Mouse (Mus musculus) midbrain, embryonic 10.5 days (tissue): Measurements from ENCODE around the gene Ptk6. TPM values are rescaled to one million over a fixed set of nuclear protein-coding genes. Genes with fewer than 3 reads are reported as not detected.
A peak's percentile ranks its signal among the peaks of the same experiment; 100 is the strongest.
"Not testable (repeated sequence)": the region's sequence is repeated elsewhere in the genome, so short reads cannot be mapped to it uniquely, and the experiment has no call there.

Experiments
- DNase-seq: peaks from one replicate; pipeline ENCODE4 v3.0.0-alpha.2; 2017; ENCODE audit warnings: low spot score
- H3K27ac ChIP-seq: fragments of 300-500 bp; sonication (generic); replicated peaks from 2 replicates; pipeline ENCODE4 v1.5.1; 2016; ENCODE audit warnings: mild to moderate bottlenecking
- H3K27me3 ChIP-seq: fragments of 300-500 bp; sonication (generic); 2 replicates; pipeline ENCODE4 v1.6.1; 2016; ENCODE audit warnings: low read depth, mild to moderate bottlenecking; ENCODE audit not compliant: poor library complexity, severe bottlenecking
- H3K36me3 ChIP-seq: fragments of 300-500 bp; sonication (generic); 2 replicates; pipeline ENCODE4 v1.6.1; 2016; ENCODE audit warnings: mild to moderate bottlenecking, moderate library complexity
- H3K4me1 ChIP-seq: fragments of 300-500 bp; sonication (generic); 2 replicates; pipeline ENCODE4 v1.6.1; 2016
- H3K4me3 ChIP-seq: fragments of 300-500 bp; sonication (generic); 2 replicates; pipeline ENCODE4 v1.5.1; 2016; ENCODE audit warnings: mild to moderate bottlenecking, moderate library complexity
- H3K9me3 ChIP-seq: fragments of 300-500 bp; sonication (generic); replicated peaks from 2 replicates; pipeline ENCODE4 v1.6.1; 2016; ENCODE audit warnings: mild to moderate bottlenecking
- WGBS: fragments of 180-500 bp; shearing (Covaris S2); methylation state at CpG from one replicate; pipeline ENCODE4 v1.1.7; 2016; 5-methylcytosine and 5-hydroxymethylcytosine counted together
- polyA plus RNA-seq: library from polyadenylated mRNA; unstranded; fragments of >200 nt; fragmentation: Nextera tagmentation; extraction: Ambion mirVana; gene quantifications from 2 replicates; pipeline ENCODE4 v1.2.1, GENCODE M21; 2016

The Ptk6 gene
- polyA plus RNA-seq, 1 experiment from 2014 or later = not detected

GRCm38 (mm10) chr2:181212389-181213020 is 9.9 kb upstream of the Ptk6 start:
- peaks cover 18% of the 10 kb centered on the region for H3K4me1 ChIP-seq
- no peaks in the 10 kb centered on the region for H3K36me3 ChIP-seq
- H3K4me3 ChIP-seq = peak overlapping the region; percentile 48
- 3% methylated on average over 34 of the region's 34 CpGs for WGBS
- H3K27ac ChIP-seq = no peak overlapping the region
- H3K9me3 ChIP-seq = no peaks in the 10 kb centered on the region
- DNase-seq = peak; percentile 34
- peaks cover 65% of the 10 kb centered on the region for H3K27me3 ChIP-seq

DNA sequence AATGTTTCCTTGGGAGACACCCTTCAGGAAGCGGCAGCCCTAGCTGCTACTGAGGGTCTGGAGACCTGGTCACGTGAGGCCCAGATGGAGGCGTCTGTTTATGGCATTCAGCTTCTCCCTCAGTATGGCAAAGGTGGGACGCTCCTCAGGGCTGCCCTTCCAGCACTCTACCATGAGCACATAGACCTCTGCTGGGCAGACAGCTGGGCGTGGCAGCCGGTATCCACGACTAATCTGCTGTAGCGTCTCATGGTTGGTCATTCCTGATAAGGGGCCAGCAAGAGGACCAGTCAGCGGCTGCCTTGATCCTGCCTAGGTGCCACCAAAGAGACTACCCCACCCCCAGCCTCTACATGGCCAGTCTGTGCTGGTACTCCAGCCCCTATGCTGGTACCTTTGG is 3.5 kb upstream of the Ptk6 start:
- Histone ChIP-seq H3K4me3 (no peak overlapping the region), H3K4me1 (no peaks in the 10 kb centered on the region), H3K36me3 (no peaks in the 10 kb centered on the region), H3K27me3 (peaks cover 25% of the 10 kb centered on the region), H3K27ac (no peak overlapping the region), H3K9me3 (no peaks in the 10 kb centered on the region)
- DNase-seq = no peak
- 79% methylated on average over 9 of the region's 9 CpGs for WGBS

- no peak for DNase-seq
- Histone ChIP-seq H3K9me3 (no peaks in the 10 kb centered on the region), H3K4me3 (no peak overlapping the region), H3K27me3 (peaks cover 20% of the 10 kb centered on the region), H3K27ac (no peak overlapping the region), H3K36me3 (no peaks in the 10 kb centered on the region), H3K4me1 (no peaks in the 10 kb centered on the region)
- WGBS = 91% methylated on average over 5 of the region's 5 CpGs
Observed at GRCm38 (mm10) chr2:181205678-181206077, 3.1 kb upstream of the Ptk6 start.

- DNase-seq = no peak
- no peaks in the 10 kb centered on the region for H3K4me1 ChIP-seq
- no peaks in the 10 kb centered on the region for H3K36me3 ChIP-seq
- H3K27me3 ChIP-seq = no peaks in the 10 kb centered on the region
- no peaks in the 10 kb centered on the region for H3K9me3 ChIP-seq
- no peak overlapping the region for H3K27ac ChIP-seq
- WGBS = 80% methylated on average over 6 of the region's 6 CpGs
- no peak overlapping the region for H3K4me3 ChIP-seq
Observed at GRCm38 (mm10) chr2:181202886-181203285, 297 bp upstream of the Ptk6 start.

- H3K4me3 ChIP-seq = no peak overlapping the region
- no peaks in the 10 kb centered on the region for H3K4me1 ChIP-seq
- no peaks in the 10 kb centered on the region for H3K9me3 ChIP-seq
- H3K27me3 ChIP-seq = no peaks in the 10 kb centered on the region
- WGBS = 88% methylated on average over 3 of the region's 3 CpGs
- no peak for DNase-seq
- H3K36me3 ChIP-seq = no peaks in the 10 kb centered on the region
- no peak overlapping the region for H3K27ac ChIP-seq
Observed at GRCm38 (mm10) chr2:181201606-181202005, 983 bp downstream of the Ptk6 start.

DNA sequence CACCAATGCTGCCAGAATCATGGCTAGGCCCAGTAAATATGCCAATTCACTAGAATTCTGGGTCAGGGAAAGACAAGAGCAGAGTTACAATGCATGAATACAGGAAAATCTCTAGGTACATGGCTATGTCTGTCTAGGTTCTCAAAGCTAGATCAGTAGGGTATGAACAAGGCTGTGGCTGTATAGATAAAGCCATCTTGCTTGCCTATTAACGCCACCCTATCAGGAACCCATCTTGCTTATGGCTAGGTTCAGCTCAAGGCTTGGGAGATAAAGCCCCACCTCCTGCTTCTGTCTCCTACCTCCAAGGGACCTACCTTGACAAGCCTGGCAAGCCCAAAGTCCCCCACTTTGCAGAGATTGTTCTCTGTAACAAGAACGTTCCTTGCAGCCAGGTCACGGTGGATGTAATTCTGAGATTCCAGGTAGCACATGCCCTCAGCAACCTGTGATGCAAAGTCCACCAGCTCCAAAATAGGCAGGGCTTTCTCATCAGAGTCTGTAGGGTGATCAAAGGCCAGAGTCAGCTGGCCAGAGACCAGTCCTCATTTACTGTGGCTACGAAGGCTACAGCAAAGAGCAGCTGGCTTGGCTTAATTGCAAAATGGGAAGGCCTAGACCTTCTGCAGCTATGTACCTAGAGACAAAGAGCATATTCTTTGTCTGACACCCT is 5.8 kb downstream of the Ptk6 start:
- H3K36me3 ChIP-seq = no peaks in the 10 kb centered on the region
- no peak for DNase-seq
- H3K9me3 ChIP-seq = no peaks in the 10 kb centered on the region
- no peak overlapping the region for H3K27ac ChIP-seq
- no peaks in the 10 kb centered on the region for H3K4me1 ChIP-seq
- WGBS = 92% methylated on average over 4 of the region's 4 CpGs
- no peak overlapping the region for H3K4me3 ChIP-seq
- no peaks in the 10 kb centered on the region for H3K27me3 ChIP-seq

DNA sequence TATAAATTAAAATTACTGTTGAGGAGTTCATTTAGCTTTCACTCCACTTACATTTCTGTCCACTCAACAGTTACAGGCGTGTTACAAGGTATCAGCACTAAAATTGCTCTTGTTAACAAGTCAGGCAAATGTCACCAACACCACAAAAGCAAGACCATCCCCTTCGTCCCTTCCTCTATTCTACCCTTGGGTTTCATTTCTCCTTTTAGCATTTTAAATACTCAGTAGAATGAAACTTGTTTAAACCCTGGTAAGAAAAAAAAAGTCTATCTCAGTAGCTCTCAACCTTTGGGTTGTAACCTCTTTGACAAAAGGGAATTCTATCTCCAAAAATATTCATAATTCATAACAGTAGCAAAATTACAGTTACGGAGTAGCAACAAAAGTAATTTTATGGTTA is 9.5 kb downstream of the Ptk6 start:
- peaks cover 18% of the 10 kb centered on the region for H3K36me3 ChIP-seq
- H3K9me3 ChIP-seq = no peaks in the 10 kb centered on the region
- no peak overlapping the region for H3K4me3 ChIP-seq
- DNase-seq = no peak
- peaks cover 10% of the 10 kb centered on the region for H3K4me1 ChIP-seq
- H3K27me3 ChIP-seq = no peaks in the 10 kb centered on the region
- WGBS = 84% methylated on average over 3 of the region's 3 CpGs
- H3K27ac ChIP-seq = no peak overlapping the region

DNA sequence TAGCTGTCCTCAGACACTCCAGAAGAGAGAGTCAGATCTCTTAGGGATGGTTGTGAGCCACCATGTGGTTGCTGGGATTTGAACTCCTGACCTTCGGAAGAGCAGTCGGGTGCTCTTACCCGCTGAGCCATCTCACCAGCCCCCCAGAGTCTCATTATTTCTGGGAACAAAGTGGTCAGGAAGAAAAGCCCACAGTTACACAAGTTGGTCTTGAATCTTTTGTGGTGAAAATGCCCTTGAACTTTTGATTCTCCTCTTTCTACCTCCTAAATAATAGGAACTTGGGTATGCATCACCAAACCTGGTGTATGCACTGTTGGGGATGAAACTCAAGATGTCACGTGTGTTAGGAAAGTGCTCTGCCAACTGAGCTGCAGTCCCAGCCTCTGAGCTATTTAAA is 10.7 kb downstream of the Ptk6 start:
- peaks cover 18% of the 10 kb centered on the region for H3K36me3 ChIP-seq
- no peak for DNase-seq
- 67% methylated on average over 4 of the region's 4 CpGs for WGBS
- H3K27ac ChIP-seq = no peak overlapping the region
- no peaks in the 10 kb centered on the region for H3K9me3 ChIP-seq
- H3K4me3 ChIP-seq = no peak overlapping the region
- peaks cover 11% of the 10 kb centered on the region for H3K4me1 ChIP-seq
- no peaks in the 10 kb centered on the region for H3K27me3 ChIP-seq

- WGBS = 81% methylated on average over 4 of the region's 4 CpGs
- not testable (repeated sequence) for DNase-seq, H3K27ac ChIP-seq, H3K9me3 ChIP-seq, H3K27me3 ChIP-seq, H3K4me3 ChIP-seq
- peaks cover 18% of the 10 kb centered on the region for H3K36me3 ChIP-seq
- peaks cover 16% of the 10 kb centered on the region for H3K4me1 ChIP-seq
Observed at GRCm38 (mm10) chr2:181191385-181191784, 11.2 kb downstream of the Ptk6 start.

DNA sequence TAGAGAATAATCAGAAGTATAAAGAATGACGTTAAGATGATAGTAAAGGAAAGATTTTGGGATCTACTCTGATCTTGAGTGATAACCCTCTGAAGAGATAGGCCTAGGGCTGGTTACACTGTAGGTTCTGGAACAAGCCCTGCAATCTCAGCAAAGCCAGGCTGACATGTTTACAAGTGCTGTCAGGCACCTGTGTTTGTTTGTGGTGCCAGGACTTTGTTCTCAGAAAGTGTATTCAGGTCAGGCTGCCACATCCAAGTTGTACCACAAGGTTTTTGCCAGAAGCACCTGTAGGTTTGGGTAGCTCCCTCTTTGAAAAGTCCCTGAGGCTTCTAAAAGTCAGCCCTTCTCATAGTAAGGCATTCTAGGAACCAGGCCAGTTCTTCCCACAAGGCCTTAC is 13.3 kb downstream of the Ptk6 start:
- no peak for DNase-seq
- Histone ChIP-seq H3K27ac (0 out of 2 replicates have a peak overlapping the region, but pooled peaks have one; percentile 98), H3K36me3 (peaks cover 18% of the 10 kb centered on the region), H3K9me3 (no peaks in the 10 kb centered on the region), H3K4me1 (peaks cover 20% of the 10 kb centered on the region), H3K4me3 (0 out of 2 replicates have a peak overlapping the region, but pooled peaks have one; percentile 75), H3K27me3 (no peaks in the 10 kb centered on the region)
- WGBS = 98% methylated on average over 1 of the region's 1 CpGs

- no peaks in the 10 kb centered on the region for H3K27me3 ChIP-seq
- H3K4me1 ChIP-seq = peaks cover 20% of the 10 kb centered on the region
- H3K27ac ChIP-seq = peak overlapping the region; percentile 98
- no peak for DNase-seq
- 55% methylated on average over 2 of the region's 2 CpGs for WGBS
- no peaks in the 10 kb centered on the region for H3K9me3 ChIP-seq
- H3K4me3 ChIP-seq = peak overlapping the region; percentile 75
- H3K36me3 ChIP-seq = peaks cover 18% of the 10 kb centered on the region
Observed at GRCm38 (mm10) chr2:181188681-181189080, 13.9 kb downstream of the Ptk6 start.

DNA sequence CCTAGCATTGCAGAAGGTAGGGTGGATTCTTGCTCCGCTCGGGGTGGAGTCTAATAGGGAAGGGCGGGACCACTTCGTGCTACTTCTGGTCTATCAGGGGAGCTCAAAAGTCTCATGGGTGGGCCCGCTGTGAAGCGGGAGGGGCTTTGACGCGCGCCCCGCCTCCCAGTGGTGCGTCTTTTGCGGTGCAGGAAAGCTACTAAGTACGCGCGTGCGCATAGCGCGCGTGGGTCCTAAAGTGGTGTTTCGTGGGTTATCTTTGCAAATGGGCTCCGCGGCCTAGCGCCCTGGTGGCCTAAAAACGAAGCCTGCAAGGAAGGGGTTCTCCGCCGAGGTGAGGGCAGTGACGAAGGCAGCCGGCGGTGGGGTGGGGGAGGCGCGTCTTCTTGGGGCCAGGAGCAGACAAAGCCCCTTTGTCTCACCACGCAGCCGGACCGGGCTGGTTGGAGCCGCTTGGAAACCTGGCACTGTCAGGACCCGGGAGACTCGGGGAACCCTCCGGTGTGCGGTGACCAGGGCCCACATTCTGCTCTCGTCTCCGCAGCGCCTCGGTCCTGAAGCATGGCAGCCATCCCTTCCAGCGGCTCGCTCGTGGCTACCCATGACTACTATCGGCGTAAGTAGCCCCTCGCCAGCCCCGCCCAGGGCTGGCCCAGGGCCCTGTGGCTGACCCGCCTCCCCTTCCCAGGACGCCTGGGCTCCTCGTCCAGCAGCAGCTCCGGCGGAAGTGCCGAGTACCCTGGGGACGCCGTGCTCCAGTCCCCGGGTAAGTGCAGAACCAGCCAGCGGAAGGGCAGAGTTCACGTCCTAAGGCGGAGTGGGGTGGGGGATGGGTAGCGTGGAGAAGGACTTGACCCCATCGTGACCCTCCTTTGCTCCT is 15.2 kb downstream of the Ptk6 start, which contains the start of gene Ppdpf:
Ppdpf (plus strand) TSS at position 127 of the 880 bp plus-strand sequence.
- DNase-seq = peak; percentile 88
- Histone ChIP-seq H3K4me1 (peaks cover 20% of the 10 kb centered on the region), H3K4me3 (peak within 1 kb of the TSS; percentile 75), H3K9me3 (no peaks in the 10 kb centered on the region), H3K27me3 (no peaks in the 10 kb centered on the region), H3K36me3 (peaks cover 18% of the 10 kb centered on the region), H3K27ac (peak within 1 kb of the TSS; percentile 98)
- under 1% methylated on average over 64 of the region's 64 CpGs for WGBS
